Mouse (Mus musculus) ES-E14 (cell line): Measurements from ENCODE around the gene Creg2.

Source experiments
- CHD2 ChIP-seq: IDR thresholded peaks from 2 replicates; pipeline ENCODE4 v1.6.1; 2014; ENCODE audit warnings: mild to moderate bottlenecking, low read depth, low read length, inconsistent platforms
- HCFC1 ChIP-seq: IDR thresholded peaks from 2 replicates; pipeline ENCODE4 v1.6.1; 2012; ENCODE audit warnings: low read length, inconsistent platforms, borderline replicate concordance; ENCODE audit not compliant: insufficient read depth
- ZC3H11A ChIP-seq: IDR thresholded peaks from 2 replicates; pipeline ENCODE4 v1.6.1; 2012; ENCODE audit warnings: low read depth, mild to moderate bottlenecking, inconsistent platforms, low read length, borderline replicate concordance
- ZNF384 ChIP-seq: IDR thresholded peaks from 2 replicates; pipeline ENCODE4 v1.6.1; 2012; ENCODE audit warnings: low read depth, low read length, inconsistent platforms

DNA sequence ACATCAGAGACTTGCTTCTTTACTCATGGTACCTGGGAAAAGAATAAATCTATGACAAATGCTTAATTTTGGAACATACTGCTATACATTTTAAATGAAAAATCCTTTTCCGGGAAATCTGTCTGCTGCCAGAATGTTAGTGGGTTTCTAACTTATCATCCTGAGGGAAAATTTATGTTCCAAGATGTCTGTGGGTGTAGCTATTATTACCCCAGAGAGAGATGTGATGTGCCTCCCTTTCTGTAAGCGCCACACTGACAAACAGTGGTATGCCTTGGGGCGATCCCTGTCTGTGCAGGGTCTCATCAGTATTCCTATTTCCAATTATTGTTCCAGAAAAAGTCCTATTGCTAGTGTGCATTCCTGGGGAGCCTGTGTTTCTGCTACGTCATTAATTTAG is 11.8 kb upstream of the Creg2 start:
- TF ChIP-seq HCFC1 (no peak), CHD2 (no peak), ZNF384 (no peak), ZC3H11A (no peak)
